Mouse (Mus musculus) embryonic facial prominence, embryonic 14.5 days (tissue): ENCODE results near the gene Mafg. TPM values are rescaled to one million over a fixed set of nuclear protein-coding genes. Genes with fewer than 3 reads are reported as not detected.
A peak's percentile ranks its signal among the peaks of the same experiment; 100 is the strongest.
"Not testable (repeated sequence)": the region's sequence is repeated elsewhere in the genome, so short reads cannot be mapped to it uniquely, and the experiment has no call there.

Source experiments
- ATAC-seq: fragments of 200-750 bp; cut with Nextera tagmentation; 2 replicates; pipeline ENCODE4 v1.8.0; 2017; ENCODE audit warnings: low read depth, moderate number of reproducible peaks, moderate TSS enrichment
- DNase-seq: peaks from one replicate; pipeline ENCODE4 v3.0.0-alpha.2; 2015; ENCODE audit warnings: low spot score
- H3K27ac ChIP-seq: fragments of 300-500 bp; sonication (generic); replicated peaks from 2 replicates; pipeline ENCODE4 v1.5.1; 2014; ENCODE audit warnings: low read depth, mild to moderate bottlenecking, low read length, moderate library complexity
- H3K27me3 ChIP-seq: fragments of 300-500 bp; sonication (generic); replicated peaks from 2 replicates; pipeline ENCODE4 v1.6.1; 2014; ENCODE audit warnings: low read length; ENCODE audit not compliant: control insufficient read depth, insufficient read depth
- H3K36me3 ChIP-seq: fragments of 300-500 bp; sonication (generic); 2 replicates; pipeline ENCODE4 v1.6.1; 2014; ENCODE audit warnings: low read length, mixed read lengths; ENCODE audit not compliant: control insufficient read depth, insufficient read depth
- H3K4me1 ChIP-seq: fragments of 300-500 bp; sonication (generic); 2 replicates; pipeline ENCODE4 v1.6.1; 2014; ENCODE audit warnings: antibody characterized with exemption, low read length; ENCODE audit not compliant: control insufficient read depth, insufficient read depth
- H3K4me2 ChIP-seq: fragments of 300-500 bp; sonication (generic); 2 replicates; pipeline ENCODE4 v1.6.1; 2014; ENCODE audit warnings: low read depth, mild to moderate bottlenecking, low read length, moderate library complexity, mixed read lengths
- H3K4me3 ChIP-seq: fragments of 300-500 bp; sonication (generic); 2 replicates; pipeline ENCODE4 v1.5.1; 2014; ENCODE audit warnings: low read depth, mild to moderate bottlenecking, low read length
- H3K9ac ChIP-seq: fragments of 300-500 bp; sonication (generic); 2 replicates; pipeline ENCODE4 v1.6.1; 2014; ENCODE audit warnings: low read depth, mild to moderate bottlenecking, low read length, moderate library complexity, mixed read lengths
- H3K9me3 ChIP-seq: fragments of 300-500 bp; sonication (generic); 2 replicates; pipeline ENCODE4 v1.6.1; 2016; ENCODE audit warnings: low read length; ENCODE audit not compliant: control insufficient read depth
- WGBS: fragments of 180-500 bp; shearing (Covaris S2); extraction: QIAGEN DNeasy Blood & Tissue Kit; methylation state at CpG from one replicate; pipeline ENCODE4 v1.1.7; 2014; 5-methylcytosine and 5-hydroxymethylcytosine counted together
- polyA plus RNA-seq: library from polyadenylated mRNA; unstranded; fragments of >200 nt; fragmentation: Nextera tagmentation; extraction: Ambion mirVana; gene quantifications from 2 replicates; pipeline ENCODE4 v1.2.1, GENCODE M21; 2014

Mafg gene
- 26.3 and 26.8 TPM in 2 replicates for polyA plus RNA-seq

DNA sequence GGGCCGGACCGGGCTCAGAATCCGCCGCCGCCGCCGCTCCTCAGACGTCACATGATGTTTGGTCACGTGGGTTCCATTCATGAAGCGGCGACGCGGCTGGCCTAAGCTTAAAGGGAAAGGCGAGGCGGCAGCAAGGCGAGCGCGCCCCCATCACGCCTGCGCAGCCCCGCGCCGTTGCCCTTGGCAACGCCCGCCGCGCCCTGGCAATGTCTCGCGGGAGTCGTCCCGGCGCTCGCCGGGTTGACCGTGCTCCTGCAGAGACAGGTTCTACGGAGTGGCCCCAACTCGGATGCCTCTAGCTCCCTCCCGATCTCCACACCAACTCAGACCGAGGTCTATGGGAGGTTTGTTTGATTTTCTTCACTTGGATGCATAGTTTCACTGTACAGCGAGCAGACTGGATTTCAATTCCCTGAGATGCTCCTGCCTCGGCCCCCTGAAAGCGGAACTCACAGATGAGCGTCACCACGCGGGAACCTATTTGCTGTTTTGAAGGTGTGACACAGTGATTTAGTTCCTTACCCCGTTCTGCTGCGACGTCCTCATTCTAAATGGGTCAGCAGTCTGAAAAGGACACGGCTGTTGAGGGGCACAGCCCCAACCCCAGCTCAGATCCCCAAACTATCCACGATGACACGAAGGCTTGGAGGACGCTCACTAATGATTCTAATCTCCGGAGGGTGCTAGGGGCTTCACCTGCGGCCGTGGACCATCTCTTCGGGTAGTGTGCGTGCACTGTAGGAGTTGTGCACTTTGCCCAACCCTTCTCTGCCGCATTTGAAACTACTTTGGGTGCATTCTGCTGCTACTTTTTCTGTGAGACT is at the start of gene Mafg:
Mafg (minus strand) TSS at position 81 of the 824 bp plus-strand sequence.
- Histone ChIP-seq H3K27me3 (no peaks in the 10 kb centered on the region), H3K9ac (peak within 1 kb of the TSS; percentile 95), H3K4me2 (peak within 1 kb of the TSS; percentile 90), H3K36me3 (peaks cover 11% of the 10 kb centered on the region), H3K4me1 (peaks cover 16% of the 10 kb centered on the region), H3K9me3 (no peaks in the 10 kb centered on the region), H3K4me3 (peak within 1 kb of the TSS; percentile 95), H3K27ac (peak within 1 kb of the TSS; percentile 93)
- DNase-seq (peak; percentile 98), ATAC-seq (peak; percentile 93)
- WGBS: 21% methylated on average over 32 of the region's 58 CpGs

DNA sequence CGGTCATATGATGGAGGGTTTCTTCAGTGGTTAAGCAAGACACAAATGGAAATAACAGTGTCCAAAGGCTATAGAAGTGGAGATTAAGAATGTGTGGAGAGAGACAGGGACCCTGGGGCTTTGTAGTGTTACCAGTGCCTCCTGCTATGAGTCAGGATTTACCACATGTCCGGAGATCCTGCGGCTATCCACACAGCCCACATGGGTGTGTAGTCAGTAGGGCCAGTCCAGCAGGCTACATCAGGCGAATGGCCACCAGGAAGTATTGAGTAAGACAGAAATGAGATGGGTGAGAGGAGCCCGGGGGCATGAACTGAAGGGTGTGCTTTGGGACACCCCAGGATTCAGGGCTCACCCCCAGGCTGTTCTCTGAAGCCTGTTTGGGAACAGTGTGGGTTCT is 49.3 kb upstream of the Mafg start:
- Histone ChIP-seq H3K27ac (no peak overlapping the region), H3K9ac (no peak overlapping the region), H3K4me2 (no peak overlapping the region), H3K4me1 (0 out of 2 replicates have a peak, but pooled peaks cover 5% of the 10 kb centered on the region), H3K9me3 (no peaks in the 10 kb centered on the region), H3K4me3 (no peak overlapping the region), H3K36me3 (peaks cover 56% of the 10 kb centered on the region), H3K27me3 (no peaks in the 10 kb centered on the region)
- DNase-seq (no peak), ATAC-seq (no peak)
- 91% methylated on average over 5 of the region's 5 CpGs for WGBS

GRCm38 (mm10) chr11:120679909-120680308 is 46.5 kb upstream of the Mafg start:
- 57% methylated on average over 3 of the region's 3 CpGs for WGBS
- no peak for DNase-seq
- Histone ChIP-seq H3K36me3 (peaks cover 55% of the 10 kb centered on the region), H3K4me3 (no peak overlapping the region), H3K27ac (no peak overlapping the region), H3K4me1 (no peaks in the 10 kb centered on the region), H3K4me2 (no peak overlapping the region), H3K9me3 (no peaks in the 10 kb centered on the region), H3K27me3 (no peaks in the 10 kb centered on the region), H3K9ac (no peak overlapping the region)
- ATAC-seq: no peak

GRCm38 (mm10) chr11:120676951-120677350 is 43.6 kb upstream of the Mafg start:
- ATAC-seq: no peak
- H3K36me3 ChIP-seq: peaks cover 47% of the 10 kb centered on the region

DNA sequence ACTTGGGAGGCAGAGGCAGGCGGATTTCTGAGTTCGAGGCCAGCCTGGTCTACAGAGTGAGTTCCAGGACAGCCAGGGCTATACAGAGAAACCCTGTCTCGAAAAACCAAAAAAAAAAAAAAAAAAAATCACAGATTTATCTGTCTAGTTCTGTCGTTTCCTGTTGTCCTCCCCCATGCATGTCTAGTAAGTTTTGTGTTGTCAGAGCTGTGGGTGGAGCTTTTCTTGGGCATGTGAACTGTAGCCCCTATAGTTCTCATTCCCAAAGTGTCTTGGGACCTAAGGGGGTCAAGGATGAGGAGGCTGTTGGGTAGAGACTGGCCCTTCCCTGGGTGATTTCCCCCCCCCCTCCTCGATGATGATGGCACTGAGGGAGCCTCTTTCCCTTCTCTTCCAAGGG is 42.5 kb upstream of the Mafg start:
- H3K27me3 ChIP-seq, H3K9ac ChIP-seq, H3K4me2 ChIP-seq, DNase-seq, H3K9me3 ChIP-seq, H3K4me3 ChIP-seq, H3K27ac ChIP-seq, ATAC-seq: not testable (repeated sequence)
- H3K4me1 ChIP-seq: peaks cover 11% of the 10 kb centered on the region; the same call in 1 of the 2 replicates
- H3K36me3 ChIP-seq: peaks cover 40% of the 10 kb centered on the region
- 82% methylated on average over 4 of the region's 5 CpGs for WGBS

More at GRCm38 (mm10) chr11:120676951-120677350, 43.6 kb upstream of the Mafg start:
- H3K4me3 ChIP-seq: no peak overlapping the region
- no peaks in the 10 kb centered on the region for H3K9me3 ChIP-seq
- no peak overlapping the region for H3K4me2 ChIP-seq
- H3K27ac ChIP-seq: no peak overlapping the region
- peaks cover 11% of the 10 kb centered on the region; the same call in 1 of the 2 replicates for H3K4me1 ChIP-seq
- no peak for DNase-seq
- 88% methylated on average over 4 of the region's 4 CpGs for WGBS
- no peak overlapping the region for H3K9ac ChIP-seq
- no peaks in the 10 kb centered on the region for H3K27me3 ChIP-seq

GRCm38 (mm10) chr11:120673594-120674122 is 40.3 kb upstream of the Mafg start:
- ATAC-seq: peak; percentile 5; the same call in 1 of the 2 replicates

DNA sequence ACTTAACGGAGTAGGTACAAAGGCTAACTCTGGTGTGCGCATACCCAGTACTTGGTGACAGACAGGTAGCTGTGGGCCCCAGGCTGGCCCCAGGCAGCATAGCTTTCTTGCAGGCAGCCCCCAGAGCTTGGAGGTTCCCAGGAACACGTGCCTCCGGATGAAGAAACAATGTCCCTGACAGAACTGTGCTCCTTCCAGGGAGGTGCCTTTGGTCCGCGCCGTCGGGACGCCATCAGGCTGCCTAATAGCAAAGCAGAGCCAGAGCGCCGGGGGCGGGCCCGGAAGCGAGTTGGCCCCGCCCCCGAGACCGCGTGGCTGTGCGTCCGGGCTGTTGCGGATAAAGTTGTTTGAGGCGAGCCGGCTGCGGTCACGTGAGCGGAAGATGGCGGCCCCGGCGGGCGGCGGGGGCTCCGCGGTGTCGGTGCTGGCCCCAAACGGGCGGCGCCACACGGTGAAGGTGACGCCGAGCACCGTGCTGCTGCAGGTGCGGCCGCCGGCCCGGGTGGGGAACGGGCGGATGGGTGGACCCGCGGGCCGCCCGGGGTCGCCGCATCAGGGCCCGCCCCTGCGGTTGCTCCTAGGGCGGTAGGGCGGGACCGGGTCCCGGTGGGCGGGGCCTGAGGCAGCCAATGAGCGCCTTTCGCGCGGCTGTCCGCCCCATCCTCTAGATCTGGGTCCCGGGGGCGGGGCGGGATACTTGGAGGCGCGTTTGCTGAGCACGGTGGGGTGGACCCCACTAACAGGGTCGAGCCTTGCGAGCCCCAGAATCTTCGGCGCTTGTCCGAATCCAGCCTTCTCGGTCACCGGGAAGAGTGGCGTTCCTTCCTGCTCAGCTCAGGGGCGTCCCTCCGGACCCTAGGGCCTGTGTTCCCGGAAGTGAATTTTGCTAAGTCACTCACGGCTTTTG is 39.5 kb upstream of the Mafg start, which contains the start of gene Aspscr1:
Aspscr1 (plus strand) TSS at position 287 of the 907 bp plus-strand sequence.
- no peaks in the 10 kb centered on the region for H3K9me3 ChIP-seq
- H3K9ac ChIP-seq: peak within 1 kb of the TSS; percentile 84
- peak within 1 kb of the TSS; percentile 88 for H3K27ac ChIP-seq
- ATAC-seq (peak; percentile 98), DNase-seq (peak; percentile 98)
- H3K36me3 ChIP-seq: peaks cover 13% of the 10 kb centered on the region; the same call in 1 of the 2 replicates
- 1% methylated on average over 51 of the region's 83 CpGs for WGBS
- H3K27me3 ChIP-seq: no peaks in the 10 kb centered on the region
- H3K4me1 ChIP-seq: peaks cover 11% of the 10 kb centered on the region; the same call in 1 of the 2 replicates
- peak within 1 kb of the TSS; percentile 71 for H3K4me2 ChIP-seq
- peak within 1 kb of the TSS; percentile 78 for H3K4me3 ChIP-seq

More at GRCm38 (mm10) chr11:120673594-120674122, 40.3 kb upstream of the Mafg start:
- Histone ChIP-seq H3K27me3 (no peaks in the 10 kb centered on the region), H3K4me1 (peaks cover 11% of the 10 kb centered on the region; the same call in 1 of the 2 replicates), H3K9ac (peak overlapping the region; percentile 84), H3K9me3 (no peaks in the 10 kb centered on the region), H3K36me3 (peaks cover 20% of the 10 kb centered on the region), H3K4me2 (peak overlapping the region; percentile 71), H3K27ac (peak overlapping the region; percentile 88), H3K4me3 (peak overlapping the region; percentile 78)
- DNase-seq: no peak
- 39% methylated on average over 12 of the region's 12 CpGs for WGBS

- Histone ChIP-seq H3K9ac (peak overlapping the region; percentile 5; the same call in 1 of the 2 replicates), H3K27ac (no peak overlapping the region), H3K9me3 (no peaks in the 10 kb centered on the region), H3K27me3 (peaks cover 22% of the 10 kb centered on the region), H3K4me1 (peaks cover 4% of the 10 kb centered on the region), H3K4me3 (no peak overlapping the region), H3K4me2 (no peak overlapping the region), H3K36me3 (no peaks in the 10 kb centered on the region)
- no peak for ATAC-seq
- peak; percentile 45 for DNase-seq
- 0% methylated on average over 3 of the region's 3 CpGs for WGBS
These were observed 33.2 kb upstream of the Mafg start for GRCm38 (mm10) chr11:120666617-120667016.
